Mouse (Mus musculus) heart, embryonic 11.5 days (tissue): ENCODE measurements around the gene 4930412O13Rik. TPM values are rescaled to one million over a fixed set of nuclear protein-coding genes. Genes with fewer than 3 reads are reported as not detected.

Experiments used
- ATAC-seq: fragments of 200-750 bp; cut with Nextera tagmentation; replicated peaks from 2 replicates; pipeline ENCODE4 v1.8.0; 2017; ENCODE audit warnings: moderate library complexity; ENCODE audit not compliant: insufficient number of reproducible peaks, low FRiP score, low TSS enrichment
- H3K27ac ChIP-seq: fragments of 300-500 bp; sonication (generic); 2 replicates; pipeline ENCODE4 v1.5.1; 2014; ENCODE audit warnings: mild to moderate bottlenecking, low read depth, low read length
- H3K27me3 ChIP-seq: fragments of 300-500 bp; sonication (generic); 2 replicates; pipeline ENCODE4 v1.6.1; 2014; ENCODE audit warnings: mild to moderate bottlenecking, low read length, mixed read lengths; ENCODE audit not compliant: control insufficient read depth, insufficient read depth
- H3K36me3 ChIP-seq: fragments of 300-500 bp; sonication (generic); 2 replicates; pipeline ENCODE4 v1.6.1; 2014; ENCODE audit warnings: mild to moderate bottlenecking, low read length, moderate library complexity, mixed read lengths; ENCODE audit not compliant: control insufficient read depth, insufficient read depth
- H3K4me1 ChIP-seq: fragments of 300-500 bp; sonication (generic); 2 replicates; pipeline ENCODE4 v1.6.1; 2014; ENCODE audit warnings: low read length; ENCODE audit not compliant: control insufficient read depth, insufficient read depth
- H3K4me2 ChIP-seq: fragments of 300-500 bp; sonication (generic); 2 replicates; pipeline ENCODE4 v1.6.1; 2014; ENCODE audit warnings: mild to moderate bottlenecking, moderate library complexity
- H3K4me3 ChIP-seq: fragments of 300-500 bp; sonication (generic); 2 replicates; pipeline ENCODE4 v1.5.1; 2014; ENCODE audit warnings: low read depth, low read length
- H3K9ac ChIP-seq: fragments of 300-500 bp; sonication (generic); 2 replicates; pipeline ENCODE4 v1.6.1; 2014; ENCODE audit warnings: mild to moderate bottlenecking, low read depth, low read length, moderate library complexity
- H3K9me3 ChIP-seq: fragments of 300-500 bp; sonication (generic); replicated peaks from 2 replicates; pipeline ENCODE4 v1.6.1; 2016; ENCODE audit warnings: low read length; ENCODE audit not compliant: control insufficient read depth
- WGBS: fragments of 180-500 bp; shearing (Covaris S2); extraction: QIAGEN DNeasy Blood & Tissue Kit; methylation state at CpG from one replicate; pipeline ENCODE4 v1.1.7; 2014; ENCODE audit not compliant: insufficient replicate concordance; 5-methylcytosine and 5-hydroxymethylcytosine counted together
- polyA plus RNA-seq: library from polyadenylated mRNA; unstranded; fragments of >200 nt; fragmentation: Nextera tagmentation; extraction: Ambion mirVana; gene quantifications from 2 replicates; pipeline ENCODE4 v1.2.1, GENCODE M21; 2014

The 4930412O13Rik gene
- polyA plus RNA-seq, result 1.2 TPM in 1 of 2 replicates, not detected in the other

DNA sequence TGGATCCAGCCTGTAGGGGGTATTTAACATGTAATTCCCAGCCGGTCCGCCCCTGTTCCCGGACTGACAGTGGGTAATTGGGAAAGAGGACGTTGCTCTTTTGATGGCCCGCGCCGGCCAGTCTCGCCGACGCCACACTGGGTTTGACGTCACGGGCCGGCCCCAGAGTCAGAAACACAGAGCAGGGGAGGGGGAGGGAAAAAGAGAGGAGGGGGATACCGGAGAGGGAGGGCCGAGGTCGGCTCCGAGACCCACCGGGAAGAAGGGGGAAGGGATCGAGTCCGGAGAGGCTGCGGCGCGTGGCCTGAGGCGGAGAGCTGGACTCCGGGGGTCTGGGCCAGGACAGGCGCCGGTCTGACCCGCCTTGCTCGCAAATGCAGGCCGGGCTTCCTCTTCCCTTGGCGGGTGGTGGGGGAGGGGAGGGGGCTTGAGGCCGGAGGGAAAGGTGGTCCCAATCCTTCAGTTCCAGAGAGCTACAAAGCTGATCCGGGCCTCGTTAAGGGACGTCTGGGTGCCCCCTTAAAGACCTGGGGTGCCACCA is at the start of gene 4930412O13Rik:
Gene 4930412O13Rik, plus strand, starts transcription at position 202 of the 541 bp plus-strand sequence.
- Histone ChIP-seq H3K9me3 (no peaks in the 10 kb centered on the region), H3K36me3 (no peaks in the 10 kb centered on the region), H3K27me3 (peaks cover 63% of the 10 kb centered on the region), H3K9ac (peak within 1 kb of the TSS; percentile 65), H3K27ac (peak within 1 kb of the TSS; percentile 83), H3K4me2 (peak within 1 kb of the TSS; percentile 90), H3K4me1 (peaks cover 20% of the 10 kb centered on the region; the same call in 1 of the 2 replicates), H3K4me3 (peak within 1 kb of the TSS; percentile 59)
- WGBS, result under 1% methylated on average over 33 of the region's 35 CpGs
- no peak for ATAC-seq

DNA sequence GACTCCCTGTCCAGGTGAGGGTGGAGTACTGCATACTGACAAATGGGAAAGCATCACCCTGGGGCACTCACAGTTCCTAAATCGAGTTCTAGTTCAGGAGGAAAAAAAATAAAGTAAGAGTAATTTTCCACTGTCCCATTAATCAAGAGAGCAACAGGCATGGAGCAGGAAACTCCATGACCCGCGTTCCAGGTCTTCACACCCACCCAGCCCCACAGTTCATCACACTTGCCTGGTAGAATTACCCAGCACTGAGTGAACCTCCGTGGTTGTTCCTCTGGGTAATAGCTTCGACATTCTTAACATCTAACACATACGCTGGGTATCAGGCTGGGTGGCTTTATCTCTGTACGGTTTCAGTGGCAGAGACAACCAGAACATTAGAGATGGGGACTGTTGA is 47.3 kb upstream of the 4930412O13Rik start:
- Histone ChIP-seq H3K4me2 (no peak overlapping the region), H3K9ac (no peak overlapping the region), H3K27me3 (no peaks in the 10 kb centered on the region), H3K4me3 (no peak overlapping the region), H3K36me3 (no peaks in the 10 kb centered on the region), H3K4me1 (no peaks in the 10 kb centered on the region), H3K27ac (no peak overlapping the region), H3K9me3 (no peaks in the 10 kb centered on the region)
- no peak for ATAC-seq
- WGBS, result 59% methylated on average over 7 of the region's 7 CpGs

DNA sequence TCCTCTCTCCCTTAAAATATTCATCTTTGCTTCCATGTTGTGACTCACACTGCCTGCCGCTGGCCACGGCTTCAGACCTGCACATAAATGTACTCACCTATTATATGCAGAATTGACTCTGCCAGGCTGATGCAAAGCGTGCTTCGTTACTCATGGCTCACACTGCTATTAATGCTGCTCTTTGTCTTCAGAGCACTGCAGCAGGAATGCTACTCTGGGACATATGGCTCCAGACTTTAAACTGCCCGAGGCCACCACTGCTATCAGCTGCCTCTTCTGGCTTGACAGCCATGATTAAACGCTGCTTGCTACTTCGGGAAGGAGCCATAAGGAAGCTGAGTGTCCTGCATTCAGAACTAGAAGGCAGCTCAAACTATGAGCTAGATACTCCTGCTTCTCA is 45.9 kb upstream of the 4930412O13Rik start:
- no peaks in the 10 kb centered on the region for H3K4me1 ChIP-seq
- no peak for ATAC-seq
- no peak overlapping the region for H3K27ac ChIP-seq
- no peaks in the 10 kb centered on the region for H3K9me3 ChIP-seq
- no peak overlapping the region for H3K4me3 ChIP-seq
- no peak overlapping the region for H3K4me2 ChIP-seq
- H3K36me3 ChIP-seq, result no peaks in the 10 kb centered on the region
- no peaks in the 10 kb centered on the region for H3K27me3 ChIP-seq
- WGBS, result 45% methylated on average over 7 of the region's 7 CpGs
- no peak overlapping the region for H3K9ac ChIP-seq

DNA sequence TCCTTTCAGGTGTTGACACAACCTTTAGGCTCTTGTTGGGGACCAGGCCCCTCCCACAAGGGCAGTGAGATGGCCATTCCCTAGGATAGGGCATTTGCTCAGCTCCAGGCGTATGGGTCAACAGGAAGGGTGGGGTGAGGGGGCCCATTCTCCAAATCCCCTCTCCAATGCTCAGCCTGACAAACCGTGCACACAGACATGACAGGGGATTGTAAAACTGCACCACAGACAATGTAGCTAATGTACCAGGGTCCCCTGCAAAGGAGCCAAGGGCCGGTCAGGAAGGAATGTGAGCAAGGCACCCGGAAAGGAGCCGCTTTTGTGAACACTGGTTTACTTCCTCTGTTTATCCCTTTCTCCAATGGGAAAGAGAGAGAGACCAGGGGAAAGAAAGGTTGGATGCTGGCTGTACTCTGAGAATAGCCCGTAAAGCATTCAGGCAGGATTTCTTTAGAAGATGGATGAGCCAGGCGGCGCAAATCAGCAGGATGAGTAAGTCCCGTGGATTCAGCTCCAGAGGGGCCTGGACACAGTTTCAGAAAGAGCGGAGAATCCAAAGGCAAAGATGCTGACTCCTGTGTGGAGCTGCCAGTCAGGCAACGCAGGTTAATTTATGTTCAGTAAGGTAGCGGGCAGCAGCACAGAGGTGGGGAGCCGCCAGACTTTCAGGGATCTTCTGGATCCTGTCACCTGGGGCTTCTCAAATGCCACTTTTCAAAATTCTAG is 28.0 kb upstream of the 4930412O13Rik start:
- Histone ChIP-seq H3K9me3 (no peaks in the 10 kb centered on the region), H3K9ac (no peak overlapping the region), H3K4me3 (no peak overlapping the region), H3K27ac (no peak overlapping the region), H3K4me1 (no peaks in the 10 kb centered on the region), H3K4me2 (no peak overlapping the region), H3K36me3 (no peaks in the 10 kb centered on the region), H3K27me3 (no peaks in the 10 kb centered on the region)
- ATAC-seq, result no peak
- 60% methylated on average over 13 of the region's 13 CpGs for WGBS

DNA sequence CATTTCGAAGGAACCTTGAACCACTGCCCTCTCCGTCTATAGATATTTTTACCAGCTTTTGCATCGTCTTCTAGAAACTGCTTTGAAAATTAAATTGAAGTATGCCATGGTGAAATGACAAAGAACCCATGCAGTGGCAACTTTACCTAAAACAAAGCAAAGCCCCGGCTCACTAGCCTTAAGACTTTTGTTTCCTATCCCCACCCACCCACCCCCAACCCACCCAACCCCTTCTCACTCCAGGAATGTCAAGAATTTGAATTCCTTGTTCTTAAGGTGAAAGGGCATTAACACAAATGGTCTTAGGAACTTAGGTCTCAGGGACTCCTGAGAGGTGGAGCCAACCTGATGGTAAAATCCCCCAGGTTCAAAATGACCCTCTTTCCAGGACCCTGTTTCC is 25.2 kb upstream of the 4930412O13Rik start:
- Histone ChIP-seq H3K27ac (no peak overlapping the region), H3K9ac (no peak overlapping the region), H3K27me3 (no peaks in the 10 kb centered on the region), H3K36me3 (no peaks in the 10 kb centered on the region), H3K4me2 (no peak overlapping the region), H3K9me3 (no peaks in the 10 kb centered on the region), H3K4me3 (no peak overlapping the region), H3K4me1 (no peaks in the 10 kb centered on the region)
- no peak for ATAC-seq
- 59% methylated on average over 4 of the region's 4 CpGs for WGBS

DNA sequence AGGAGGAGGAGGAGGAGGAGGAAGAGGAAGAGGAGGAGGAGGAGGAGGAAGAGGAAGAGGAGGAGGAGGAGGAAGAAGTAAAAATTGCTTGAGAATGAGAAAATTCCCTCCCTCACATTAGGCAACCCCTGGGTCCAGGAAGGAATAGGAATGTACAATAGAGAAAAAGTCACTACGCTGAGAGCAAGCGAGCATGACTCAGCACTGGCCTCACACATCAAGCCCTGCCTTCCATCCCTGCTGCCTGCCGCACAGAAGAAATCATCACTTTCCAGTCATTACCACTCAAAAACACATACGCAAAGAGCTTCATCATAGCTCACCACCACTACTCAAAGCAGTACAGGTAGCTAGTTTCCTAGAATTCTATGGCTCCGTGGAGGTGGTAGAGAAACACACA is 20.4 kb upstream of the 4930412O13Rik start:
- ATAC-seq, result no peak
- no peaks in the 10 kb centered on the region for H3K27me3 ChIP-seq
- H3K9me3 ChIP-seq, result no peaks in the 10 kb centered on the region
- no peaks in the 10 kb centered on the region for H3K36me3 ChIP-seq
- no peak overlapping the region for H3K4me3 ChIP-seq
- H3K9ac ChIP-seq, result no peak overlapping the region
- no peak overlapping the region for H3K27ac ChIP-seq
- no peaks in the 10 kb centered on the region for H3K4me1 ChIP-seq
- 73% methylated on average over 5 of the region's 5 CpGs for WGBS
- no peak overlapping the region for H3K4me2 ChIP-seq

DNA sequence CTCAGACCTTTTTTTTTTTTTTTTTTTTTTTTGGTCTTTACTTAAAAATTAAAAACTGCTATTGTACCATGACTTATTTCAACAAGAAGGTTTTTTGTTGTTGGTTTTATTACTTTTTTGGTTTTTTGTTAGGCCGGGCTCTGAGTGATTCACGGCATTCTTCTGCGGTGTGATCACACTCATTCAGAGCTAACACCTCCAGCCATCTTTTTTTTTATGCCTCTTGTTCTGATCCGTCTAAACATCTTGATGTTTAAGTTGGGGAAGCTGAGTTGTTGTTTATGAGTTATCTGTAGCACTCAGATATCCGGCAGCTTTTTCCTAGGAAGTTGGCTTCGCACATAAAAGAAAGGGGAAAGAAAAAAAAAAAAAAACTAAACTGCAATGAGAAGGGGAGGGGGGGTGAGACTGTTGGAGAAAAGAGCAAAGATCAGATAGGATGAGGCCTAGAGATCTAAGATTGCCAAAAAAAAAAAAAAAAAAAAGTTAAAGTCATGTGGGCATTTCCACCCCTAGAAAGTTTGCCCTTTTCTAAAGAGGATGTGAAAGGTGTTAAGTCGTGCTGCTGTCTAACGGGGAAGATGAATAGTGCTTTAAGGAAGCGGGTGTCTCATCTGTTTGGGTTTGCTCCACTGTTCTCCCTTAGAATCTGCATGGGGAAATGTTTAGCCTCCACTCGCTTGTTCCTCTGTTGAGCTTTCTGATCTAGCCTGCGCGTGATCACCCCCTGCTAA is 13.8 kb upstream of the 4930412O13Rik start:
- no peak for ATAC-seq
- peaks cover 5% of the 10 kb centered on the region; the same call in 1 of the 2 replicates for H3K27me3 ChIP-seq
- 50% methylated on average over 12 of the region's 12 CpGs for WGBS
- no peak overlapping the region for H3K4me3 ChIP-seq
- no peak overlapping the region for H3K27ac ChIP-seq
- H3K9me3 ChIP-seq, result no peaks in the 10 kb centered on the region
- no peaks in the 10 kb centered on the region for H3K36me3 ChIP-seq
- peaks cover 8% of the 10 kb centered on the region for H3K4me1 ChIP-seq
- no peak overlapping the region for H3K9ac ChIP-seq
- no peak overlapping the region for H3K4me2 ChIP-seq

DNA sequence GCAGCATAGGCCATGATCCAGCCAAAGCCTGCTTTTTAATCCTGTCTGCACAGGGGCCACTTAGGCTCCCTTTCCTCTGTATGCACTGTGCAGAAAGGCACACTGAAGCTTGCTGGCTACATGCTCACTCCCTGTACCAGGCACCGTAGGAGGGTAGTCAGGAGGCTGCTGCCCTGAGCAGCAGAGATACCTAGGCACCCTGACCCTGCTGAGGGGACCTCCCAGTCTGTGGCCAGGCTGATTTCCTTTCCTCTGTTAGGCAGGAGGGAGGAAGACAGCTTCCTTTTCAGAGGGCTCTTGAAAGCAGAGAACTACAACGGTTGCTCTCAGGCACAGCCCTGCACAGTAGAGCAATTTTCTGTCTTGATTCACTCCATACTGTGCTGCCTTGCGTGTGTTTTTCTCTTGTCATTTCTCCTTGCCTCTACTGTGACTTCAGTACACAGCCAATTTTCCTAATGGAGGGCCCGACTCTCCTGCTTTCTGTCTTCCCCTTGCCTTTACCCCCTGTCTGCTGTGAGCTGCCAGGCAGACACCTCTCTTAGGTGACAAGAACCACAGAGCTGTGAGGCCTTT is 9.8 kb upstream of the 4930412O13Rik start:
- Histone ChIP-seq H3K4me1 (peaks cover 22% of the 10 kb centered on the region), H3K4me3 (no peak overlapping the region), H3K36me3 (no peaks in the 10 kb centered on the region), H3K27me3 (peaks cover 36% of the 10 kb centered on the region), H3K9ac (no peak overlapping the region), H3K4me2 (no peak overlapping the region), H3K9me3 (no peaks in the 10 kb centered on the region), H3K27ac (no peak overlapping the region)
- WGBS, result 23% methylated on average over 4 of the region's 4 CpGs
- ATAC-seq, result 0 out of 2 replicates have a peak, but pooled peaks have one; percentile 24
